Mouse (Mus musculus) retina, postnatal 7 days (tissue): Measurements from ENCODE around the gene Mtch1.
A peak's percentile ranks its signal among the peaks of the same experiment; 100 is the strongest.
"Not testable (repeated sequence)": the region's sequence is repeated elsewhere in the genome, so short reads cannot be mapped to it uniquely, and the experiment has no call there.

Experiments
- DNase-seq: peaks from one replicate; pipeline ENCODE4 v3.0.0-alpha.2; 2012; ENCODE audit warnings: low read depth, low spot score

Mtch1 gene

DNA sequence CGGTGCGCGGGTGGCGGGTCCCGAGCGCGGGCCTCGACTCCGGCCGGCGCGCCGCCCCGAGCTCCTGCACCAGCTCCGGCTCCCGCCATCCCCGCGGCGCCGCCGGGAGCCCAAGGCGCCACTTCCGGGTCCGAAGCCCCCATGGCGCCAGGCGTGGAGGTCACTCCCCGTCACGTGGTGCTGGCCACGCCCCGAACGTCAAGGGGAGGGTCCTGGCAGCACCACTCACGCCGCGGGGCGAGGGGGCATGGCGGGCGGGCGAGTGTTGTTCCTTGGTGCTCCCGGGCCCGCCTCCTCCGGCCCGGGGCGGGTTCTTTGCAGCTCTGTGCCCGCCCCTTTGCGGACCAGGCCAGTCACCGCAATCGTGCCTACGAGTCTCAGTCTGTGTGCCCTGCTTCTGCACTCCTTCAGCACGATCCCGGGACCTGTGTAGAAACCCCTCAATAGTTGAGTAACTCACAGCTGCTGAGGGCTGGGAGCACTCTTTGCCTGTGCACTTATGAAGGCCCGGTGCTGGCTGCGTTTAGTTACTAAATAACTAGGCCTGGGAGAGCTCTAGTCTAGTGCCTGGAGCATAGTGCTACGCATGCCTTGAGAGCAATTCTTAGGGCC, at the start of gene Mtch1:
Mtch1 (minus strand) TSS at position 290 of the 612 bp plus-strand sequence.
- DNase-seq: peak; percentile 95

DNA sequence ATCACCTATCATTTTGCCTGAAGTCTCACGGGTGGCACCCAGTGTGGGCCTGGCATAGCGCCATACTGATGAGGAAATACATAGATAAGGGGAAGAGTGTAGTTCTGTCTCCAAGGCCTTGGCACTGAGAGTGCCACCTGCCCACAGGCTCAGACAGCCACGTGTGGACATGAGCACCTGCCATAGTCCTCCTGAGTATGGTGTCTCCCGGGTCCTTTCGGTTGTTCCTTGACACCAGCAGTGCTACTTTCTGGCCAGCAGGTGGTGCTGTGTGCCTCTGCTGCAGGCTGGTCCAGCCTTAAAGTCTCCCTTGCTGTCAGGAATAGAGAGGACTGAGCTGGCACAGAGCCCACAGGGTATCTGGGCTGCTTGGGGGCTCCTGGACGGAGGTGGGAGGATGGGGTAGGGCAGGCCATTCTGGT, 49.1 kb upstream of the Mtch1 start:
- DNase-seq: peak; percentile 76

DNA sequence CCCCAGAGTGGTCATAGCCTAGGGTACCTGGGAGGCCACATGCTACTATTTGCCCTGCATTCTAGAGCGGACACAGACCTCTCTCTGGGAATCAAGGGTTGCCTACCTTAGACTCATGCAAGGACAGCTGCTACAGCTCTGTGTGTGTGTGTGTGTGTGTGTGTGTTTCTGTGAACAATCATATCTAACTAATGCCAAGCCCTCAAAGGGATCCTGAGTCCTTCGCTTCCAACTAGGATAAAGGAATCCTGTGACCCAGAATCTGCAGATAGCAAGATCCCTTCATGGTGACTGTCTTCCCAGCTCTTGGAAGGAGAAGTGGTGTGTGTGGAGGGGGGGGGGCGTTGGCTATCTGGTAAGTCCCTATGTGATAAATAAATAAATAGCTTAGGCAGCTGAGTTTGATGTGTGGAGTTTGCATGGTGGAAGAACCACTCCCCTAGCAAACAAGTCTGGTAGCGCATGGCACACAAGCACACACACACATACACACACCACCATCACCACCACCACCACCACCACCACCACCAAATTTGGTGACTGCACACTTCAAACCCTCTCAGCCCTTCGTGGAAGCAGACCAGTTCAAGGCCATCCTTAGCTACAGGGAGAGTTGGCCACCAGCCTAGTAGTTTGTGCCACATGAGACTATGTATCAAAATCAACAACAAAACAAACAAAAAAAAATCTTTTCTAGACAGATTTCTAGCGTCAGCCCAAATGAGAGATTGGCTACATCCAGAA, 48.5 kb upstream of the Mtch1 start:
- no peak for DNase-seq

DNA sequence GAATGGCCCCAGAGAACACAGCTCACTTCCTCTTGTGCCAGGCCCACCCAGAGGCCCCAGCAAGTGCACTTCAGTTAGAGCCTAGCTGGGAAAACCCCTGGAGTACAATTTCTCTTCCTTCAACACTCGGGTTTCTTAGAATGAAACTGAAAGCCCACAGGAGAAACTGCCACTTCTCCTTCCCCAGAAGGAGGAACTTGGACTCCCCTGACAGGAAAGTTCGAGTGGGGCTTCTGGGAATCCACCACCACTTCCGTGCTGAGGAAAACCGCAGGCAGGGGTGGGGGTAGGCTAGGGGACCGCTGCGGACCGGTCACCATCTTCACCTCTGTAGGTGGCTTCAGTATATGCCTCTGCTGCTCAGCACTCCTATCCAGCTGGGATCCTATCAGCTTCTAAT, 47.6 kb upstream of the Mtch1 start:
- no peak for DNase-seq

DNA sequence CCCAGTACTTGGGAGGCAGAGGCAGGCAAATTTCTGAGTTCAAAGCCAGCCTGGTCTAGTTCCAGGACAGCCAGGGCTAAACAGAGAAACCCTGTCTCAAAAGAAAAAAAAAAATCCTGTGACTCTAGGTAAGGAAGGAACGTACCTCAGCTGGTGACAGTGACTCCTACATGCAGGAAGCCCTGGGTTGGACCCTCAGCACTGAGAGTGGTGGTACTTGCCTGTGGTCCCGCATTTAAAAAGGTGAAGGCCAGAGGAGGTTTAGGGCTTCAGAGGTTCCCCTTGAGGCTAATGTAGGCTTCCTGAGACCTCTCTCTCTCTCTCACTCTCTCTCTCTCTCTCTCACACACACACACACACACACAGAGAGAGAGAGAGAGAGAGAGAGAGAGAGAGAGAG, 47.0 kb upstream of the Mtch1 start:
- DNase-seq: not testable (repeated sequence)

DNA sequence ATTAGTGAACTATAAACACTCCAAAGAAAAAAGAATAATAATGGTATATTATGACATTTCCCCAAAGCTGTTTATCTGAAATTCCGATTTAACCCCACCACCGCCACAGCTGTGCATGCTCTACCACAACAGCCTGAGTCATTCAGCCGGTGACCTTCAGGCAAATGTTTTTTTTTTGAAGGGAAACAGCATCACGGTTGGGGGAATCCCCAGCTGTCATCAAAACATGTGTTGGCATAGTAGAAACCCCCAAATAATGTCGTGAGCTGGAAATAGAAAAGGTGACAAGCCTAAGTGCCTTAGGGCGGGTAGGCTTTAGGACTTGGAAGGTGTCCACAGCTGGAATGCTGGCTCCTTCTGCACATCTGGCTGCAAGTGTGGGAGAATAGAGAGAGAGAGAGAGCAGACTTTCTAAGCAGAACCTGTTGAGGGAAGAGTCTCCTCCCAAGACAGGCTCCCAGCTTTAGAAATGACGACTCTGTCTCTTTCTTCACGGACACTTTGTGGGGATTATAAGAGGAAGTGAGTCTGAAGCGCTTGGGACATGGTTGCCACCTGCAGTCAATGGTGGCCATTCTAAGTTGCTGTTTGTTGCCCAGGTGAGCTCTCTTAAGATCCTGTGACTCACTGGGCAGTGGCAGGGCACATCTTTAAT, 46.5 kb upstream of the Mtch1 start:
- DNase-seq: no peak

DNA sequence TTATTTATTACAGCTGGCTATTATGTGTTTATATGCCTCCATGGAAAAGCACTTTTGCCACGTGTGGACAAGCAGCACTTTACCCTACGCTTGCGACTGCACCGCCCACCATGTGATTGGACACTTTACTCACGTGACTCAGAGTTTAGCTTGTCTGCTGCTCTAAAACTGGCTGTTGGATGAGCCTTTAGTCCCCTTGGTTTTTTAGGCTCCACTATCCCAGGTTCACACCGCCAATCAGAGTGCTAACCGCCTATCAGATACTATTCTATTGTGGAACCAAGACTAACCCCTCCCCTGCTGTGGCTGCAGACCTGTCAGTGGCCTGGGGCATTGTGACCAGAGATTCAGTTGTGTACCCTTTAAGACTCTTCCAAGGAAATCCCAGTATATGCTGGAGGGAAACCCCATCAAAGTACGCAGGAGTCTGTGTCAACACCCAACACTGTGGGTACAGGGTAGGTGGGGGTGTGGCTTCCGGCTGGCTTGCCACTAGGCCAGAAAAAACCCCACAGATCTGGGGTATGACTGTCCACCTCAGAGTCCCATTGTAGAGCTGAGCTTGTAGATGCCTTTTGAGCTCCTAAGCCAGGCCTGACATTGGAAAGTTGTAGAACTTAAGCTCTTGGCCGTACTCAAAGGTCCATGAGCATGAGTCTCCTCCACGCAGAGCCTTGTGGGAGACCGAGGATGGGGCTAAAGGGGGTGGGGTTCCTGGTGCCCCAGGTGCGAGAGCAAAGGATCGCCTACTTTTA, 45.8 kb upstream of the Mtch1 start:
- no peak for DNase-seq

DNA sequence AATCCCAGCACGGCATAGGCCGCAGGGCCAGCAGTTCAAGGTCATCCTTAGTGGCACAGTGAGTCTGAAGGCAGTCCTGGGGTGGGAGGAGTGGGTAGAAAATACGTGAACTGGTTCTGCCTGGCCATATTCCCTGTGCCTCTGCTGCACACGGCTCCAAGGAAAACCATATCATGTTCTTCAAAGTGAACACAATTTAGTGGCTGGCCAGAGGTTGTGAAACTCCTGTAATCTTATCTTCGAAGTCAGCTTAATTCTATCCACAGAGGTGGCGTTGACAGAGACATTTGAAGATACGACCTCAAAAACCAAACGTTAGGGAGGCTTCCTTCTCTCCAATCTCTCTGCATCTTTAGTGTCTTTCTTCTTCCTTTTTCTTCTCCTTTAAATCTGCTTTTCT, 43.5 kb upstream of the Mtch1 start:
- DNase-seq: no peak

DNA sequence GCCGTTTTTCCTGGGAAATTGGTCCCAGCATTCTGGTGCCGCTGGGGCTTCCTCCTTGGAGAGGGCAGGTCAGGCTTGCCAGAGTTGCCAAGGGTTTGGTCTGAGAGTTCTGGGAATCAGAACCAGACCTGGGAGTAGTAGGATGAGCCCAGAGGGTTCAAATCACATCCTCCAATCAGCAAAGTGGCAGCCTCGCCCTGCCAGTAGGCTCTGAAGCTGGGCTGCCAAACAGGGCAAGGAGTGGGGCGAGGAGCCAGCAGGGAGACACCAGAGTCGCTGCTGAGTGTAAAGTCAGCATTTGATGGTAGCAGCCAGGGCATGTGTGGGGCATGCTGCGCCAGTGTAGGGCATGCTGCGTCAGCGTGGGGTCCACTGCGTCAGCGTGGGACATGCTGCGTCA, 41.2 kb upstream of the Mtch1 start:
- DNase-seq: no peak

DNA sequence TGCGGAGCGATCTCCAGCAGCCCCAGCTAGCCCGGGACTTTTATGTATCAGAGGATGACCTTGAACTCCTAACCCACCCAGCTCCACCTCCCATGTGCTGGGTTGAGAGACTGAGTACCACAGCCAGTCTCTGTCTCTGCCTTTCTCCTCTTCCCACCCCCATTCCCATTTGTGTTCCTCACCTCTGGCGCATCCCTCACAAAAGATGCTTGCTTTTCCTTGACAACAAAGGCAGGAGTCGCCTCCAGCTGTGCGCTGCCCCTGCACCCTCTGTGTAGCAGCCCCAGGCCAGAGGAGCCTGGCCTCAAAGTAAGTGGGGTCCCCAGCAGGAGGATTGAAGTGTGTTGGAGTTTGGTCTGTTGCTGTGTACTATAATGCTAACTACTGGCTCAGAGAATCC, 38.0 kb upstream of the Mtch1 start:
- no peak for DNase-seq

DNA sequence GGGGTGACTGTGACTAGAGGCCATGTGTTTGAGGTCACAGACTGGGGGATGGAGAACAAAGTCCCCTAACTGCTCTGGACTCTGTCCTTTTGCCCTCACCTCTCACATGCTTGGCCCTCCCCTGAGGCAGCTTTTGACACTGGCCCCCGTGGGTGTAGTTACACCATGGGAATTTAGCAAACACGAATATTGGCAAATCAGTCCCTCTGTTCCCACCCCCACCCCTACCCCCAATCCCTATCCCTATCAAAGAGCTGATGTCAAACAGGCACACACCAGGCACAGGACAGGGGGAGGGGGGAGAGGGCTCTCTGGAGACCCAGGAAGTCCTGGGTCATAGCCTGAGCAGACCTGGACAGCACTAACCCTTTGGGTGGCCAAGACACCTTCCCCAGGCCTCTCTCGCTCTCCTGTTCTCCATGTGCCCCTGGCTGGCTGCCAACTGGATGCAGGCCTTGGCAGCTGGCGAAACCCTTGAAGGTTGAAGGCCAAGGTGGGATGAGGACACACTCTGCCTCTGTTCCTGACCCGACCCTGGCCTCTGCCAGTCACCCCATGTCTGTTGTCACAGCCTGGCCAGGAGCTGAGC, 37.2 kb upstream of the Mtch1 start:
- no peak for DNase-seq

DNA sequence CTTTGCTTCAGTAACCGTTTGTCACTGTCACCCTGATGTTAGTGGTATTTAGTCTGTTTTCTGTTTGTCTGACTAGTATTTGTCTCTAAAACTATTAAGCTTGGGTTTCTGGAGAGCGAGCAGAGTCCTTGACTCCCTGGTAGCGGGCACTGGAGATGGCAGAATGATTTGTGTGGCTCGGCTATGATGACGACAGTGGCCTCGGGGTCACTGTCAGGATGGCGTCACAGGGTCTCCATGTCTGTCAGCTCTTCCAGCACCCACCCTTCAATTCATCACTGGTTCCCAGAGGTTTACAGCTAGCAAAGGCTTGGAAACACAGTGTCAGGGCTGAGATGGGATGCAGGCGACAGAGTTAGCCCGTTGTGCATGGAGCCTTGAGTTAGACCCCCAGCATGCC, 36.2 kb upstream of the Mtch1 start:
- no peak for DNase-seq

DNA sequence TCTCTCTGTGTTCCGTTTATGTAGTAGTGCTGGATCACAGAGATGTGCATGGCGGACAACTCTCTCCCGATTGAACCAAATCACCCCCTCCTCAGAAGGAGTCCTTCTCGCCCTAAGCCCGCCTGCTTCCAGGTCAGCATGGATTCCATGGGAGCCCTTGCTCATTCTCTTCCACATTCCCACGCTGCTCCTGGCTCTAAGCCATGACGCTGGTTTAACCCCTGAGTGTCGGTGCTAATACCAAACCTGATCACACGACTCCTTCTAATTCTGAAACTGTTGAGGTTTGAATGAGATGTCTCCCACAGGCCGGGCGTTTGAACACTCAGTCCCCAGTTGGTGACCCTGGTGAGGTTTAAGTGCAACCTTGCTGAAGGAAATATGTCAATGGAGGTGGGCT, 34.7 kb upstream of the Mtch1 start:
- peak; percentile 33 for DNase-seq

DNA sequence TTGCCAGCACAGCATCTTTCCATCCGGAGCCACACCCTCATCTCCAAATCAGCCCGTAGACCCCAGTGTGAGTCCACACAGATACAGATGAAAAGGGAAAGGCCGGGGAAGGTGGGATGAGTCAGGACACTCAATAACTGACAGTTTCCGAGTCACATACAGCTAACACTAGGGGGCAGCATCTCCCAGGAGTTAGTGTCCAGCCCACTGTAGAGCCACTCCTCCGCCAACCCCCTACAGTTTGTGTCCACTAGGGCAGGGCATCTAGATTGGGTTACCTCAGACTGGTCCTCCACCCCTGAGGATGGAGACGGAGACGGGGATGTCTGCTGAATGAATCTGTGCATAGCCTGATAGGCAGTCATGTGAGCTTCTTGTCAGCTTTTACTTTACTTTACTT, 33.7 kb upstream of the Mtch1 start:
- DNase-seq: no peak

DNA sequence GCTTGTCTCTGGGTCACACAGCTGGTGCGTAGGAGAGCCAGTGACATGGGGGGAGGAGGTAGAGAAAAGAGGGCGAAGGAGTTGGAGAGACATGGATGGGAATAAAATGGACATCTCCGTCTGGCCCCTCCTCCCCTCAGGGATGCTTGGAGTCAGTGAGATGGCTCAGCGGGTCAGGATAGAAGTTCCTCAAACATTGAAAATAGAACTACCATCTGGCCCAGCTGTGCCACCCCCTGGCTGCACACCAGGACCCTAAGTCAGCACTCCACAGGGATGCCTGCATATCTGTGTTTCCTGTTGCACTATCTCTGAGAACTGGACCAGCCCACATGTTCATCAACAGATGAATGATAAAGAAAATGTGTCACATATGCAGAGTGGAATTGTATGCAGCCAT, 32.5 kb upstream of the Mtch1 start:
- DNase-seq: no peak

DNA sequence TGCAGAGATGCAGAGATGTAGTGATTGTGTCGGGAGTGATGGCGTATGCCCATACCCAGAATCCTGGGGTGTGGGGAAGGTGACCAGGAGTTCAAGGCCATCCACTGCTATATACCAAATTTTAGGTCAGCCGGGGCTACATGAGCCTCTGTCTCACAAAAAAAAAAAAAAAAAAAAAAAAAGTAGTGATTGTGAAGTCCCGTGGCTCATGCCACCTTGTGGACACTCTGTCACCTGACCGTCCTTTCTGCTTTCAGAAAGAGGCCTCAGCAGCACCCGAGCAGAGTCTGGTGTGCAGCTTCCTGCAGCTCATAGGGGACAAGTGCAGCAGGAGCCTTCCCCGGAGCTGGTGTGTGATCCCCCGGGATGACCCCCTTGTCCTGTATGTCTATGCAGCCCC, 30.3 kb upstream of the Mtch1 start:
- DNase-seq: no peak

DNA sequence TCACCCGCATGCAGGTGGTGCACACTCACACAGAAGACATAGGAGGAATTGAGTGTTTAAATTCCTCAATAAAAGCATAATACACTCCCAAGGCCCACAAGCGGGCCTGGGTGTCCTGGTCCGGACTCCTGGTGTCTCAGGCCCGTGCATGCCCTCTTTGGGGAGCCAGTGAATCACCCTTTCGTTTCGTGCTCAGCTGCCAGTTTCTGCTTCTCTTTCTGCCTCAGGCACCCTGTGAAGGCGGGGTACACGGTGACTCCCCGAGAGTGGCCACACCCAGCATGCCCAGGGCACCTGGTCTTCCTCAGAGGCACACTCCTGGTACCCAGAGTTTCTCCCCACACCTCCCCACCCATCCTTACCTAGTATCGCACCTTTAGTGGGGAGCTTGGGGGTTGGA, 28.1 kb upstream of the Mtch1 start:
- DNase-seq: no peak

DNA sequence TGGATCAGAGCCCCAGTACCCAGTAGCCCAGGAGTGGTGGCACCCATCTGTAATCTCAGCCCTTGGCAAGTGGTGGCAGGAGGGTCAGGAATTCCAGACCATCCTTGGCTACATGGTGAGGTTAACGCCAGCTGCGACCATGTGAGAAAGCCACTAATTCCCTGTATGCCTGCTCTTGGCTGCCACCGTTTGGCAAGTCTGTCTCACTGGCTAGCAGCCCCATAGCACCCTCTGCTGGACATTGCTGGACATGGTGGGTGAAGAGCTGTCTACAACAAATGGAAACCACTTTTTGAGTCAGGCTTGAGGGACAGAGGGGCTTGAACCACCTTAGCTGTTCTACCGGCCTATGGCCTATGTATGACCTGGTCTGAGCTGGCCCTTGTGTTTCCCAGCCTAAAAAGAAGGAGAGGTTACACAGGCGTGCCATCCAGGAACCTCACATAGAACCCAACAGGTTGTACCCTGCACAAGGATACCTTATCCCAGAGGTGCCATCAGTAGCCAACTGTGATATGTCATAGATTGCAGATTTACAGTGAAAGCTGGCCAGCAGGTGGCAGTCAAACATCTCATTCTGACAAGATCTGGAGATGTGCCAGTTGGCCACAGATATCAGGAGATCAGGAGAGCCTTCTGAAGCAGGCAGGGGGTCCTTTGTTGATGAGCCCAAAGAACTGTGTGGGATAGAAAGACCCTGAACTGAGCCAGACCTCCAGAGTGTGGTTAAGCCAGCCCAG, 23.4 kb upstream of the Mtch1 start:
- DNase-seq: peak; percentile 92

DNA sequence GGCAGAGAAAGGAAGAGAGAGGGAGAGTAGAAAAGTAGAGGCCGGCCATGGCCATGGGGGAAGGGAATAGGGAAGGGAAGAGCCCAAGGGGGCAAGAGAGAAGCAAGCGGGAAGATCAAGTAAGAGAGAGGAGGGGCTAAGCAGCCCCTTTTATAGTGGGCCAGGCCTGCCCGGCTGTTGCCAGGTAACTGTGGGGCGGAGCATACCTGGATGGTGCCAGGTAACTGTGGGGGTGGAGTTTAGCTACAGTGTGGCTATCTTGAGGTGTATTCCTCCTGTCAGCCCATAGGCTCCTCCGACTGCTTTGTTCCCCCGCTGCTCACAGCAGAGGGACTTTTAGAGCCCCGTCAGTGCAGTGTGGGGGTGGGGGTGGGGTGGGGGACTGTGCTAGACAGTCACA, 21.0 kb upstream of the Mtch1 start:
- DNase-seq: no peak

DNA sequence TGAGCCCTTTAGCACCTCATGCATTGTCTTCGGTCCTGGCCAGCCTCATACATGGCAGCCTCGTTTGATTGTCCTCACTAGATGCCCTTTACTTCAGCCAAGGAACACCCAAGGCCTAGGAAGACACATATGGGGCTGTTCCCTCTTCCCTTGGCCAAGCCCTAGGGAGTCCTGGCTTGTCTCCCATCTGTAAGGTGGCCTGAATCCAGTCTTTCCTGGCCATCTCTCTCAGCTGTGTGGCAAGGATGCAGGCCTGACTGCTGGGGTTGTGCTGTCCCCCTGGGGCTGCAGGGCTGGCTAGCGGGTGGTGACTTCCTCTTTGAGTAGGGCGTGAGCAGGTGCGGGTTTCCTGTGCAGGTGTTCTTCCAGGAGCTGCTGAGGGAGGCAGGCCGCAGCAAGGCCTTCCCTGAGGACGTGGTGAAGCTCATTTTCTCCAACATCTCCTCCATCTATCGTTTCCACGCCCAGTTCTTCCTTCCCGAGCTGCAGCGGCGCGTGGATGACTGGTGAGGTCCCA, 17.4 kb upstream of the Mtch1 start:
- no peak for DNase-seq

DNA sequence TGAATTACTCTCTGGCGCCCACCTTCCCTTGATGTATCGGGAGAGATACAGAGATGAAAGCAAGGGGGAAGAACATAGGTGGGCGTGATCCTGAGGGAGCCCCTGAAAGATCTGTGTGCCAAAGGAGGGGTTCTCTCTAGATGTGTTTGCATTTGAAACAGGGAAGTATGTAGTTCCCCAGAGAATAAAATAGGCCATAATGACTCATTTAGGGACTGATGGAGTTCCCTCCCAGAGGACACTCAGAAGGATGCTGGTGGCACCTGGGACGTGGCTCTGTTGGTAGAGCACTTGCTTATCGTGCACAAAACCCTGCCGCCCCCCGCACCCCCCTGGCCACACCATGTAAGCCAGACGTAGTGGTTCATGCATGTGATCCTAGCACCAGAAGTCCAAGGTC, 15.4 kb upstream of the Mtch1 start:
- DNase-seq: no peak
